ENCODE assay signal across 9 mouse cellular contexts in genomic region chr2:34914069-34914822, GRCm38 (mm10). TPM values are rescaled to one million over a fixed set of nuclear protein-coding genes. Genes with fewer than 3 reads are reported as not detected.
DNase-seq lines count a peak whose midpoint lies in the region; ATAC-seq lines count a peak whose summit lies in the region.
"Had no signal": no experiment of that assay in that cellular context is flagged by ENCODE, and none has a peak within 500 bp of the region (broad histone marks: within the 10 kb centered on the region; RNA-seq: fewer than 3 reads in every experiment).

No protein-coding gene starts in this region.

- ATAC-seq in intestine, embryonic 14.5 days (replicated peaks; ENCODE audit: low FRiP score, low TSS enrichment, low read depth), result peak; percentile 73
- peak; percentile 71 for ATAC-seq in midbrain, embryonic 15.5 days (replicated peaks)

- peak; percentile 34 for DNase-seq in embryo, embryonic 10 days (ENCODE audit: low spot score)
- DNase-seq in embryo, embryonic 9.5 days (ENCODE audit: extremely low spot score), result no peak
- peak; percentile 66 to 74 for DNase-seq in adrenal gland, postnatal 36 days
- DNase-seq in gastrocnemius, postnatal 25 days, result peak; percentile 59
- no peak for DNase-seq in intestine, embryonic 14.5 days (ENCODE audit: low spot score)
- peak; percentile 75 for DNase-seq in liver
- peak; percentile 59 for DNase-seq in testis, postnatal 10 days (ENCODE audit: low spot score)

- peak overlapping the region; percentile 27; the same call in 1 of the 2 replicates for H3K27ac ChIP-seq in intestine, embryonic 14.5 days (ENCODE audit: low read depth)
- H3K27ac ChIP-seq in midbrain, embryonic 15.5 days, result no peak overlapping the region

- peaks cover 6% of the 10 kb centered on the region; the same call in 1 of the 2 replicates for H3K4me1 ChIP-seq in intestine, embryonic 14.5 days (replicated peaks; ENCODE audit: control insufficient read depth, insufficient read depth, low read length)
- H3K4me1 ChIP-seq in midbrain, embryonic 15.5 days, result peaks cover 21% of the 10 kb centered on the region

- no peaks in the 10 kb centered on the region for H3K9me3 ChIP-seq in intestine, embryonic 14.5 days (ENCODE audit: control insufficient read depth, low read length)
- H3K9me3 ChIP-seq in midbrain, embryonic 15.5 days, result no peaks in the 10 kb centered on the region
- H3K9me3 ChIP-seq: G1E had no signal

- peak overlapping the region; percentile 42 for H3K9ac ChIP-seq in intestine, embryonic 14.5 days (ENCODE audit: low read length)
- peak overlapping the region; percentile 33; the same call in 1 of the 2 replicates for H3K9ac ChIP-seq in midbrain, embryonic 15.5 days

- WGBS in intestine, embryonic 14.5 days, result 3% methylated on average over 41 of the region's 50 CpGs
- WGBS in midbrain, embryonic 15.5 days, result 2% methylated on average over 43 of the region's 50 CpGs

- H3K4me2 ChIP-seq in intestine, embryonic 14.5 days (ENCODE audit: low read length), result peak overlapping the region; percentile 65
- peak overlapping the region; percentile 93 for H3K4me2 ChIP-seq in midbrain, embryonic 15.5 days

- H3K4me3 ChIP-seq in intestine, embryonic 14.5 days (ENCODE audit: low read depth, low read length), result peak overlapping the region; percentile 45
- peak overlapping the region; percentile 43 for H3K4me3 ChIP-seq in midbrain, embryonic 15.5 days

- no peaks in the 10 kb centered on the region for H3K36me3 ChIP-seq in intestine, embryonic 14.5 days (ENCODE audit: control insufficient read depth, insufficient read depth, low read length)
- H3K36me3 ChIP-seq in midbrain, embryonic 15.5 days (replicated peaks), result no peaks in the 10 kb centered on the region
- H3K36me3 ChIP-seq: G1E had no signal

- H3K27me3 ChIP-seq in intestine, embryonic 14.5 days (replicated peaks; ENCODE audit: control insufficient read depth, insufficient read depth, low read length), result peaks cover 17% of the 10 kb centered on the region; the same call in 1 of the 2 replicates
- peaks cover 13% of the 10 kb centered on the region for H3K27me3 ChIP-seq in midbrain, embryonic 15.5 days (replicated peaks)

RNA-seq across cellular contexts. Expression of gene Phf19, which starts 0.4 kb away (rescaled TPM):
- total RNA-seq in adrenal gland, postnatal 36 days (2021), result 1 to 10 TPM; 2.2 to 2.4 TPM
- 1 to 10 TPM in 1 of 2 experiments, under 1 TPM in 1; 0.91 to 1.3 TPM for total RNA-seq in gastrocnemius, postnatal 25 days (2021)
- 7.8 and 8.3 TPM in 2 replicates for polyA plus RNA-seq in intestine, embryonic 14.5 days (2014; fragmentation: Nextera tagmentation; extraction: Ambion mirVana)
- 1.5 and 2.1 TPM in 2 replicates for polyA plus RNA-seq in midbrain, embryonic 15.5 days (2015; fragmentation: Nextera tagmentation; extraction: Ambion mirVana)

RNA-seq across cellular contexts. Expression of gene Psmd5, which starts 39.5 kb away (rescaled TPM):
- total RNA-seq in adrenal gland, postnatal 36 days (2021), result 10 to 100 TPM; 38.4 to 44.6 TPM
- 10 to 100 TPM in 1 of 2 experiments, 1 to 10 TPM in 1; 8.2 to 13.3 TPM for total RNA-seq in gastrocnemius, postnatal 25 days (2021)
- 111 and 113 TPM in 2 replicates for polyA plus RNA-seq in intestine, embryonic 14.5 days (2014; fragmentation: Nextera tagmentation; extraction: Ambion mirVana)
- 101 and 102 TPM in 2 replicates for polyA plus RNA-seq in midbrain, embryonic 15.5 days (2015; fragmentation: Nextera tagmentation; extraction: Ambion mirVana)

RNA-seq across cellular contexts. Expression of gene Cutal, which starts 40.0 kb away (rescaled TPM):
- total RNA-seq in adrenal gland, postnatal 36 days (2021), result under 1 TPM; 0.20 to 0.86 TPM
- total RNA-seq in gastrocnemius, postnatal 25 days (2021), result under 1 TPM; 0.38 TPM
- 2.2 and 2.8 TPM in 2 replicates for polyA plus RNA-seq in intestine, embryonic 14.5 days (2014; fragmentation: Nextera tagmentation; extraction: Ambion mirVana)
- polyA plus RNA-seq in midbrain, embryonic 15.5 days (2015; fragmentation: Nextera tagmentation; extraction: Ambion mirVana), result 0.26 and 0.40 TPM in 2 replicates
- total RNA-seq: G1E had no signal
- polyA plus RNA-seq: G1E had no signal

RNA-seq across cellular contexts. Expression of gene Traf1, which starts 47.3 kb away (rescaled TPM):
- total RNA-seq in adrenal gland, postnatal 36 days (2021), result 1 to 10 TPM; 1.3 to 2.2 TPM
- 1 to 10 TPM in 1 of 2 experiments, under 1 TPM in 1; 0.46 to 1.3 TPM for total RNA-seq in gastrocnemius, postnatal 25 days (2021)
- 1.7 and 2.4 TPM in 2 replicates for polyA plus RNA-seq in intestine, embryonic 14.5 days (2014; fragmentation: Nextera tagmentation; extraction: Ambion mirVana)
- 3.6 and 3.8 TPM in 2 replicates for polyA plus RNA-seq in midbrain, embryonic 15.5 days (2015; fragmentation: Nextera tagmentation; extraction: Ambion mirVana)
- polyA plus RNA-seq: G1E had no signal

Comparison
In these comparisons a context has a peak if more than half of its experiments do, and no peak if none do; other contexts are left out.
1. DNase-seq: peak in embryo, embryonic 10 days (single experiment), adrenal gland, postnatal 36 days (2 of 2), gastrocnemius, postnatal 25 days (single experiment), liver (single experiment) and testis, postnatal 10 days (single experiment); none in embryo, embryonic 9.5 days (single experiment) and intestine, embryonic 14.5 days (single experiment).